Mouse (Mus musculus) MEL (cell line): Measurements from ENCODE around the gene Pitx3.

Experiments
- EP300 ChIP-seq, 2 experiments: IDR thresholded peaks; 2 replicates each; pipeline ENCODE4 v1.6.1; 2011; ENCODE audit warnings: improper control_type of control experiment in 2 of 2, low read length in 2 of 2, low read depth in 1 of 2, mild to moderate bottlenecking in 1 of 2
- MAX ChIP-seq: IDR thresholded peaks from 2 replicates; pipeline ENCODE4 v1.6.1; 2011; ENCODE audit warnings: low read length, improper control_type of control experiment

DNA sequence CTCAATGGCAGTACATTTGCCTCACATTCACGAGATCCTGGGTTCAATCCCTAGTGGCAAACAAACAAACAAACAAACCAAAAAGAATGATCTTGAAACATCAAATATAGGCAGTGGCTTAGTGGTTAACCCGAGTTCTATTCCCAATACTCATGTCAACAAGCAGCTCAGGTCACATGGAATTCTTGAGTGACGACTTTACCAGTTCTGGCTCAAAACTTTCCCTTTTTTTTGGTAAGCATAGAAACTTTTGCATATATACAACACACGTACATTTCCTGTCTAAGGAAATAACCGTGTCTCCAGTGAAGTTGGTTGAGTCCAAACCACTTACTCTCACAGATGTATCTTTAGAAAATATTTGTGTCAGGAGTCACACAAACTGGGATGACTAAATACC is 24.4 kb upstream of the Pitx3 start:
- TF ChIP-seq MAX = no peak
- no peak for TF ChIP-seq EP300 (IDR thresholded peaks at IDR 0.05; ENCODE audit: low read depth in 1 of 2, low read length in 2 of 2)
